Mouse (Mus musculus): Measurements from ENCODE around the gene Iffo1. TPM values are rescaled to one million over a fixed set of nuclear protein-coding genes. Genes with fewer than 3 reads are reported as not detected.

Gene Iffo1
- 19.3 and 22.8 TPM in 2 replicates for polyA plus RNA-seq (2021; fragmentation: Nextera tagmentation)
- long read RNA-seq, experiment 1, transcript Iffo1-202 (9 exons, 2,840 nt), result major isoform, 9 of 46 reads
- long read RNA-seq, experiment 1, partial matches to known transcripts, result 6 of 46 reads
- long read RNA-seq, experiment 1, other reads (novel, unspliced or antisense), result 31 of 46 reads
- long read RNA-seq, experiment 2, transcript Iffo1-202 (9 exons, 2,840 nt), result major isoform, 38 of 167 reads
- long read RNA-seq, experiment 2, partial matches to known transcripts, result 4 of 167 reads
- long read RNA-seq, experiment 2, other reads (novel, unspliced or antisense), result 122 of 167 reads

GRCm38 (mm10) chr6:125145001-125145400 lies at the start of gene Iffo1:
TSS of gene Iffo1 (plus strand) at chr6:125145241.

GRCm38 (mm10) chr6:125095391-125096278 lies 49.4 kb upstream of the Iffo1 start, which contains the start of gene Chd4:
TSS of gene Chd4 (plus strand) at chr6:125095981.

GRCm38 (mm10) chr6:125131302-125132156 lies 13.5 kb upstream of the Iffo1 start, which contains the start of gene Nop2:
TSS of gene Nop2 (plus strand) at chr6:125131909.

GRCm38 (mm10) chr6:125166051-125166751 lies 21.2 kb downstream of the Iffo1 start, which contains the start of gene Gapdh:
TSS of gene Gapdh (minus strand) at chr6:125166467.

GRCm38 (mm10) chr6:125191332-125192015 lies 46.4 kb downstream of the Iffo1 start, which contains the start of the genes Ncapd2 and Mrpl51:
TSS of gene Ncapd2 (minus strand) at chr6:125191701.
TSS of gene Mrpl51 (plus strand) at chr6:125191801.

Small RNA genes lying within 50 kb of the gene (microRNA-seq; reads per million reads assigned to microRNA genes)
- gene Mir3098 (0.64 reads per million), gene Mir7045 (3.9 reads per million, percentile 13 among the genes with 10 or more reads in this experiment)

Other genes starting within 250 kb of the Iffo1 start
- gene Lag3, start 233.5 kb upstream of the Iffo1 start, polyA plus RNA-seq (2021; fragmentation: Nextera tagmentation), result 7.0 and 11.9 TPM in 2 replicates
- 294 and 362 TPM in 2 replicates for gene Ptms, start 225.1 kb upstream of the Iffo1 start, polyA plus RNA-seq (2021; fragmentation: Nextera tagmentation)
- 604 and 679 TPM in 2 replicates for gene Mlf2, start 213.9 kb upstream of the Iffo1 start, polyA plus RNA-seq (2021; fragmentation: Nextera tagmentation)
- gene Cops7a, start 179.7 kb upstream of the Iffo1 start, polyA plus RNA-seq (2021; fragmentation: Nextera tagmentation), result 236 and 263 TPM in 2 replicates
- 40.7 and 47.6 TPM in 2 replicates for gene Pianp, start 148.5 kb upstream of the Iffo1 start, polyA plus RNA-seq (2021; fragmentation: Nextera tagmentation)
- gene Zfp384, start 136.1 kb upstream of the Iffo1 start, polyA plus RNA-seq (2021; fragmentation: Nextera tagmentation), result 7.6 and 8.3 TPM in 2 replicates
- 54.3 and 56.6 TPM in 2 replicates for gene Ing4, start 105.5 kb upstream of the Iffo1 start, polyA plus RNA-seq (2021; fragmentation: Nextera tagmentation)
- gene Acrbp, start 95.6 kb upstream of the Iffo1 start, polyA plus RNA-seq (2021; fragmentation: Nextera tagmentation), result 0.72 and 1.4 TPM in 2 replicates
- gene Lpar5, start 77.3 kb upstream of the Iffo1 start, polyA plus RNA-seq (2021; fragmentation: Nextera tagmentation), result 1.1 and 2.0 TPM in 2 replicates
- 62.8 and 65.4 TPM in 2 replicates for gene Chd4, start 49.3 kb upstream of the Iffo1 start, polyA plus RNA-seq (2021; fragmentation: Nextera tagmentation)
- 18.4 and 19.1 TPM in 2 replicates for gene Nop2, start 13.3 kb upstream of the Iffo1 start, polyA plus RNA-seq (2021; fragmentation: Nextera tagmentation)
- gene Gapdh, start 21.2 kb downstream of the Iffo1 start, polyA plus RNA-seq (2021; fragmentation: Nextera tagmentation), result 2,583 and 3,039 TPM in 2 replicates
- 2.8 and 3.0 TPM in 2 replicates for gene Ncapd2, start 46.5 kb downstream of the Iffo1 start, polyA plus RNA-seq (2021; fragmentation: Nextera tagmentation)
- gene Mrpl51, start 46.6 kb downstream of the Iffo1 start, polyA plus RNA-seq (2021; fragmentation: Nextera tagmentation), result 131 and 135 TPM in 2 replicates
- gene Vamp1, start 70.3 kb downstream of the Iffo1 start, polyA plus RNA-seq (2021; fragmentation: Nextera tagmentation), result 30.9 and 31.2 TPM in 2 replicates
- 5.3 and 6.1 TPM in 2 replicates for gene Tapbpl, start 86.6 kb downstream of the Iffo1 start, polyA plus RNA-seq (2021; fragmentation: Nextera tagmentation)
- 0.38 and 0.43 TPM in 2 replicates for gene Cd27, start 91.8 kb downstream of the Iffo1 start, polyA plus RNA-seq (2021; fragmentation: Nextera tagmentation)
- gene Tuba3a, start 140.8 kb downstream of the Iffo1 start, polyA plus RNA-seq (2021; fragmentation: Nextera tagmentation), result 0.09 and 0.15 TPM in 2 replicates
- gene Ltbr, start 168.6 kb downstream of the Iffo1 start, polyA plus RNA-seq (2021; fragmentation: Nextera tagmentation), result 5.4 and 6.4 TPM in 2 replicates
- gene Scnn1a, start 175.4 kb downstream of the Iffo1 start, polyA plus RNA-seq (2021; fragmentation: Nextera tagmentation), result 3.4 and 4.3 TPM in 2 replicates
- gene Tnfrsf1a, start 204.1 kb downstream of the Iffo1 start, polyA plus RNA-seq (2021; fragmentation: Nextera tagmentation), result 7.2 and 7.7 TPM in 2 replicates
- 0.04 and 0.11 TPM in 2 replicates for gene Plekhg6, start 235.6 kb downstream of the Iffo1 start, polyA plus RNA-seq (2021; fragmentation: Nextera tagmentation)

All from layer of hippocampus, adult 6 months (tissue).